Mouse (Mus musculus): Measurements from ENCODE around the gene Gm10277.

The Gm10277 gene

GRCm38 (mm10) chr11:77775701-77776400, 11.7 kb downstream of the Gm10277 start:
- no peaks in the 10 kb centered on the region for H3K9me3 ChIP-seq (ENCODE audit: low read length)
- peak overlapping the region; percentile 26; the same call in 1 of the 2 replicates for H3K4me3 ChIP-seq (replicated peaks; ENCODE audit: low read length)
- TF ChIP-seq CTCF (conservative IDR thresholded peaks at IDR 0.05; ENCODE audit: low read length) = no peak
- TF ChIP-seq POU5F1 (IDR thresholded peaks at IDR 0.05; ENCODE audit: borderline replicate concordance, low read length) = peak; percentile 65; the same call in 1 of the 2 replicates
- TF ChIP-seq NANOG (IDR thresholded peaks at IDR 0.05; ENCODE audit: borderline replicate concordance, low read length) = no peak
- H3K27me3 ChIP-seq (ENCODE audit: insufficient read depth, low read length) = peaks cover 30% of the 10 kb centered on the region
- peaks cover 29% of the 10 kb centered on the region for H3K36me3 ChIP-seq (ENCODE audit: insufficient read depth, low read length)
- peaks cover 44% of the 10 kb centered on the region for H3K4me1 ChIP-seq (replicated peaks; ENCODE audit: low read depth, low read length)

- Histone ChIP-seq H3K36me3 (ENCODE audit: insufficient read depth, low read length) (no peaks in the 10 kb centered on the region), H3K9me3 (ENCODE audit: low read length) (no peaks in the 10 kb centered on the region), H3K4me1 (replicated peaks; ENCODE audit: low read depth, low read length) (peaks cover 43% of the 10 kb centered on the region), H3K27me3 (ENCODE audit: insufficient read depth, low read length) (peaks cover 9% of the 10 kb centered on the region), H3K4me3 (replicated peaks; ENCODE audit: low read length) (no peak overlapping the region)
- TF ChIP-seq CTCF (conservative IDR thresholded peaks at IDR 0.05; ENCODE audit: low read length) (no peak), NANOG (IDR thresholded peaks at IDR 0.05; ENCODE audit: borderline replicate concordance, low read length) (no peak), POU5F1 (IDR thresholded peaks at IDR 0.05; ENCODE audit: borderline replicate concordance, low read length) (no peak)
These were observed 15.5 kb downstream of the Gm10277 start for GRCm38 (mm10) chr11:77771879-77772713.

GRCm38 (mm10) chr11:77770346-77770745, 17.2 kb downstream of the Gm10277 start:
- TF ChIP-seq NANOG (IDR thresholded peaks at IDR 0.05; ENCODE audit: borderline replicate concordance, low read length) (no peak), CTCF (conservative IDR thresholded peaks at IDR 0.05; ENCODE audit: low read length) (no peak), POU5F1 (IDR thresholded peaks at IDR 0.05; ENCODE audit: borderline replicate concordance, low read length) (no peak)
- 0 out of 2 replicates have a peak, but pooled peaks cover 3% of the 10 kb centered on the region for H3K27me3 ChIP-seq (ENCODE audit: insufficient read depth, low read length)
- H3K4me1 ChIP-seq (replicated peaks; ENCODE audit: low read depth, low read length) = peaks cover 40% of the 10 kb centered on the region
- no peaks in the 10 kb centered on the region for H3K9me3 ChIP-seq (ENCODE audit: low read length)
- H3K36me3 ChIP-seq (ENCODE audit: insufficient read depth, low read length) = no peaks in the 10 kb centered on the region
- H3K4me3 ChIP-seq (replicated peaks; ENCODE audit: low read length) = no peak overlapping the region

GRCm38 (mm10) chr11:77769496-77769895, 18.1 kb downstream of the Gm10277 start:
- Histone ChIP-seq H3K27me3 (ENCODE audit: insufficient read depth, low read length) (0 out of 2 replicates have a peak, but pooled peaks cover 3% of the 10 kb centered on the region), H3K9me3 (ENCODE audit: low read length) (no peaks in the 10 kb centered on the region), H3K4me3 (replicated peaks; ENCODE audit: low read length) (no peak overlapping the region), H3K36me3 (ENCODE audit: insufficient read depth, low read length) (no peaks in the 10 kb centered on the region), H3K4me1 (replicated peaks; ENCODE audit: low read depth, low read length) (peaks cover 49% of the 10 kb centered on the region)
- TF ChIP-seq POU5F1 (IDR thresholded peaks at IDR 0.05; ENCODE audit: borderline replicate concordance, low read length) = no peak
- no peak for TF ChIP-seq NANOG (IDR thresholded peaks at IDR 0.05; ENCODE audit: borderline replicate concordance, low read length)
- TF ChIP-seq CTCF (conservative IDR thresholded peaks at IDR 0.05; ENCODE audit: low read length) = no peak

- H3K4me3 ChIP-seq (replicated peaks; ENCODE audit: low read length) = peak overlapping the region; percentile 79
- TF ChIP-seq CTCF (conservative IDR thresholded peaks at IDR 0.05; ENCODE audit: low read length) (no peak), NANOG (IDR thresholded peaks at IDR 0.05; ENCODE audit: borderline replicate concordance, low read length) (no peak), POU5F1 (IDR thresholded peaks at IDR 0.05; ENCODE audit: borderline replicate concordance, low read length) (no peak)
- peaks cover 16% of the 10 kb centered on the region for H3K27me3 ChIP-seq (ENCODE audit: insufficient read depth, low read length)
- no peaks in the 10 kb centered on the region for H3K9me3 ChIP-seq (ENCODE audit: low read length)
- no peaks in the 10 kb centered on the region for H3K36me3 ChIP-seq (ENCODE audit: insufficient read depth, low read length)
- peaks cover 53% of the 10 kb centered on the region for H3K4me1 ChIP-seq (replicated peaks; ENCODE audit: low read depth, low read length)
These were observed 21.1 kb downstream of the Gm10277 start for GRCm38 (mm10) chr11:77766351-77767001.

- Histone ChIP-seq H3K4me1 (replicated peaks; ENCODE audit: low read depth, low read length) (peaks cover 53% of the 10 kb centered on the region), H3K9me3 (ENCODE audit: low read length) (no peaks in the 10 kb centered on the region), H3K27me3 (ENCODE audit: insufficient read depth, low read length) (peaks cover 20% of the 10 kb centered on the region), H3K4me3 (replicated peaks; ENCODE audit: low read length) (peak overlapping the region; percentile 79), H3K36me3 (ENCODE audit: insufficient read depth, low read length) (no peaks in the 10 kb centered on the region)
- no peak for TF ChIP-seq NANOG (IDR thresholded peaks at IDR 0.05; ENCODE audit: borderline replicate concordance, low read length)
- TF ChIP-seq CTCF (conservative IDR thresholded peaks at IDR 0.05; ENCODE audit: low read length) = no peak
- no peak for TF ChIP-seq POU5F1 (IDR thresholded peaks at IDR 0.05; ENCODE audit: borderline replicate concordance, low read length)
These were observed 22.1 kb downstream of the Gm10277 start for GRCm38 (mm10) chr11:77765459-77765777.

GRCm38 (mm10) chr11:77764694-77765458, 22.7 kb downstream of the Gm10277 start:
- H3K36me3 ChIP-seq (ENCODE audit: insufficient read depth, low read length) = no peaks in the 10 kb centered on the region
- H3K4me3 ChIP-seq (replicated peaks; ENCODE audit: low read length) = peak overlapping the region; percentile 96
- peaks cover 48% of the 10 kb centered on the region for H3K4me1 ChIP-seq (replicated peaks; ENCODE audit: low read depth, low read length)
- H3K27me3 ChIP-seq (ENCODE audit: insufficient read depth, low read length) = peaks cover 20% of the 10 kb centered on the region
- H3K9me3 ChIP-seq (ENCODE audit: low read length) = no peaks in the 10 kb centered on the region
- TF ChIP-seq CTCF (conservative IDR thresholded peaks at IDR 0.05; ENCODE audit: low read length) (no peak), NANOG (IDR thresholded peaks at IDR 0.05; ENCODE audit: borderline replicate concordance, low read length) (no peak), POU5F1 (IDR thresholded peaks at IDR 0.05; ENCODE audit: borderline replicate concordance, low read length) (no peak)
